Mouse (Mus musculus): ENCODE measurements around the gene Pfdn2.
"Not testable (repeated sequence)": the region's sequence is repeated elsewhere in the genome, so short reads cannot be mapped to it uniquely, and the experiment has no call there.

Gene Pfdn2

GRCm38 (mm10) chr1:171345225-171346094, at the start of gene Pfdn2, which contains the start of gene Nit1:
Gene Pfdn2 (plus strand): TSS chr1:171345670.
Gene Nit1 (minus strand): TSS chr1:171345646.
- peak; percentile 88 for ATAC-seq (ENCODE audit: insufficient number of reproducible peaks, low FRiP score, low TSS enrichment)

- no peak for ATAC-seq (ENCODE audit: insufficient number of reproducible peaks, low FRiP score, low TSS enrichment)
Measured at GRCm38 (mm10) chr1:171298226-171298625, 47.2 kb upstream of the Pfdn2 start.

GRCm38 (mm10) chr1:171306157-171306556, 39.3 kb upstream of the Pfdn2 start:
- not testable (repeated sequence) for ATAC-seq (ENCODE audit: insufficient number of reproducible peaks, low FRiP score, low TSS enrichment)

- no peak for ATAC-seq (ENCODE audit: insufficient number of reproducible peaks, low FRiP score, low TSS enrichment)
Measured at GRCm38 (mm10) chr1:171309321-171309720, 36.1 kb upstream of the Pfdn2 start.

- ATAC-seq (ENCODE audit: insufficient number of reproducible peaks, low FRiP score, low TSS enrichment): peak; percentile 74
Measured at GRCm38 (mm10) chr1:171319748-171320147, 25.7 kb upstream of the Pfdn2 start.

- ATAC-seq (ENCODE audit: insufficient number of reproducible peaks, low FRiP score, low TSS enrichment): peak; percentile 92
Measured at GRCm38 (mm10) chr1:171320151-171320550, 25.3 kb upstream of the Pfdn2 start.

GRCm38 (mm10) chr1:171321415-171321814, 24.1 kb upstream of the Pfdn2 start:
- no peak for ATAC-seq (ENCODE audit: insufficient number of reproducible peaks, low FRiP score, low TSS enrichment)

GRCm38 (mm10) chr1:171322012-171322411, 23.5 kb upstream of the Pfdn2 start:
- no peak for ATAC-seq (ENCODE audit: insufficient number of reproducible peaks, low FRiP score, low TSS enrichment)

GRCm38 (mm10) chr1:171325571-171325970, 19.9 kb upstream of the Pfdn2 start:
- ATAC-seq (ENCODE audit: insufficient number of reproducible peaks, low FRiP score, low TSS enrichment): no peak

- not testable (repeated sequence) for ATAC-seq (ENCODE audit: insufficient number of reproducible peaks, low FRiP score, low TSS enrichment)
Measured at GRCm38 (mm10) chr1:171326588-171326987, 18.9 kb upstream of the Pfdn2 start.

- no peak for ATAC-seq (ENCODE audit: insufficient number of reproducible peaks, low FRiP score, low TSS enrichment)
Measured at GRCm38 (mm10) chr1:171328244-171328643, 17.2 kb upstream of the Pfdn2 start.

GRCm38 (mm10) chr1:171328839-171329432, 16.5 kb upstream of the Pfdn2 start, which contains the start of gene Dedd:
Gene Dedd (plus strand): TSS chr1:171329145.
- peak; percentile 96 for ATAC-seq (ENCODE audit: insufficient number of reproducible peaks, low FRiP score, low TSS enrichment)

- peak; percentile 16 for ATAC-seq (ENCODE audit: insufficient number of reproducible peaks, low FRiP score, low TSS enrichment)
Measured at GRCm38 (mm10) chr1:171329433-171330215, 15.8 kb upstream of the Pfdn2 start.

- ATAC-seq (ENCODE audit: insufficient number of reproducible peaks, low FRiP score, low TSS enrichment): no peak
Measured at GRCm38 (mm10) chr1:171330216-171330560, 15.3 kb upstream of the Pfdn2 start.

- no peak for ATAC-seq (ENCODE audit: insufficient number of reproducible peaks, low FRiP score, low TSS enrichment)
Measured at GRCm38 (mm10) chr1:171342262-171343207, 2.9 kb upstream of the Pfdn2 start.

GRCm38 (mm10) chr1:171343922-171344677, 1.4 kb upstream of the Pfdn2 start:
- no peak for ATAC-seq (ENCODE audit: insufficient number of reproducible peaks, low FRiP score, low TSS enrichment)

GRCm38 (mm10) chr1:171344715-171345114, 755 bp upstream of the Pfdn2 start:
- no peak for ATAC-seq (ENCODE audit: insufficient number of reproducible peaks, low FRiP score, low TSS enrichment)

- ATAC-seq (ENCODE audit: insufficient number of reproducible peaks, low FRiP score, low TSS enrichment): no peak
Measured at GRCm38 (mm10) chr1:171346095-171346450, 603 bp downstream of the Pfdn2 start.

GRCm38 (mm10) chr1:171348665-171349064, 3.2 kb downstream of the Pfdn2 start:
- no peak for ATAC-seq (ENCODE audit: insufficient number of reproducible peaks, low FRiP score, low TSS enrichment)

All from cerebellum, adult (tissue).